Mouse (Mus musculus) MEL (cell line): ENCODE results near the gene Olfr1443.

Experiments used
- CHD2 ChIP-seq: IDR thresholded peaks from 2 replicates; pipeline ENCODE4 v1.6.1; 2011; ENCODE audit warnings: low read length, improper control_type of control experiment
- CTCF ChIP-seq, 3 experiments: IDR thresholded peaks in 2 of 3; conservative IDR thresholded peaks in 1 of 3; 2 replicates each; pipeline ENCODE4 v1.5.1; 2011 to 2012; ENCODE audit warnings: low read length in 3 of 3, low read depth in 2 of 3, mild to moderate bottlenecking in 2 of 3, improper control_type of control experiment in 1 of 3, inconsistent platforms in 1 of 3, mixed read lengths in 1 of 3, moderate library complexity in 1 of 3; ENCODE audit not compliant: control insufficient read depth in 1 of 3, insufficient read depth in 1 of 3, poor library complexity in 1 of 3, severe bottlenecking in 1 of 3
- EP300 ChIP-seq, 2 experiments: IDR thresholded peaks; 2 replicates each; pipeline ENCODE4 v1.6.1; 2011; ENCODE audit warnings: improper control_type of control experiment in 2 of 2, low read length in 2 of 2, low read depth in 1 of 2, mild to moderate bottlenecking in 1 of 2
- JUND ChIP-seq: IDR thresholded peaks from 2 replicates; pipeline ENCODE4 v1.6.1; 2011; ENCODE audit warnings: low read depth, mild to moderate bottlenecking, improper control_type of control experiment, low read length
- MAX ChIP-seq: IDR thresholded peaks from 2 replicates; pipeline ENCODE4 v1.6.1; 2011; ENCODE audit warnings: low read length, improper control_type of control experiment
- MXI1 ChIP-seq: IDR thresholded peaks from 2 replicates; pipeline ENCODE4 v1.6.1; 2011; ENCODE audit warnings: mild to moderate bottlenecking, low read depth, low read length, improper control_type of control experiment
- POLR2A ChIP-seq, 2 experiments: IDR thresholded peaks; 2 replicates each; pipeline ENCODE4 v1.6.1; 2011 to 2012; ENCODE audit warnings: low read length in 2 of 2, mild to moderate bottlenecking in 2 of 2, control low read depth in 1 of 2, improper control_type of control experiment in 1 of 2, low read depth in 1 of 2, moderate library complexity in 1 of 2; ENCODE audit not compliant: control insufficient read depth in 1 of 2, insufficient read depth in 1 of 2, poor library complexity in 1 of 2
- SMC3 ChIP-seq: IDR thresholded peaks from 2 replicates; pipeline ENCODE4 v1.6.1; 2011; ENCODE audit warnings: low read depth, low read length, improper control_type of control experiment
- TAL1 ChIP-seq: IDR thresholded peaks from 2 replicates; pipeline ENCODE4 v1.6.1; 2012; ENCODE audit warnings: mild to moderate bottlenecking, inconsistent platforms, low read length, moderate library complexity, mixed read lengths
- USF1 ChIP-seq: IDR thresholded peaks from 2 replicates; pipeline ENCODE4 v1.6.1; 2014; ENCODE audit warnings: low read depth, mild to moderate bottlenecking, inconsistent platforms, low read length, improper control_type of control experiment, moderate library complexity
- ZC3H11A ChIP-seq: IDR thresholded peaks from 2 replicates; pipeline ENCODE4 v1.6.1; 2012; ENCODE audit warnings: low read depth, mild to moderate bottlenecking, inconsistent platforms, low read length, improper control_type of control experiment
- ZNF384 ChIP-seq: IDR thresholded peaks from 2 replicates; pipeline ENCODE4 v1.6.1; 2012; ENCODE audit warnings: low read depth, mild to moderate bottlenecking, inconsistent platforms, low read length, improper control_type of control experiment

GRCm38 (mm10) chr19:12634259-12634658 is 43.7 kb upstream of the Olfr1443 start:
- TF ChIP-seq POLR2A (IDR thresholded peaks at IDR 0.05; ENCODE audit: control insufficient read depth in 1 of 2, insufficient read depth in 1 of 2, low read depth in 1 of 2, low read length in 2 of 2, poor library complexity in 1 of 2) = no peak
- no peak for TF ChIP-seq ZC3H11A
- TF ChIP-seq MXI1 = no peak
- TF ChIP-seq CTCF (IDR thresholded peaks at IDR 0.05 in 2 of 3, conservative IDR thresholded peaks at IDR 0.05 in 1 of 3; ENCODE audit: control insufficient read depth in 1 of 3, insufficient read depth in 1 of 3, low read depth in 2 of 3, low read length in 3 of 3, poor library complexity in 1 of 3, severe bottlenecking in 1 of 3) = no peak
- no peak for TF ChIP-seq ZNF384
- no peak for TF ChIP-seq SMC3
- TF ChIP-seq CHD2 = no peak
- TF ChIP-seq JUND = no peak
- no peak for TF ChIP-seq TAL1
- no peak for TF ChIP-seq USF1
- no peak for TF ChIP-seq MAX
- no peak for TF ChIP-seq EP300 (IDR thresholded peaks at IDR 0.05; ENCODE audit: low read depth in 1 of 2, low read length in 2 of 2)
